Mouse (Mus musculus) MEL (cell line): ENCODE data around the gene Pcdh19. TPM values are rescaled to one million over a fixed set of nuclear protein-coding genes. Genes with fewer than 3 reads are reported as not detected.

Experiments
- DNase-seq: peaks from one replicate; pipeline ENCODE4 v3.0.0; 2011; ENCODE audit warnings: low read depth, low spot score
- H3K27ac ChIP-seq: 2 replicates; pipeline ENCODE4 v1.5.1; 2012; ENCODE audit warnings: low read depth, mild to moderate bottlenecking, control low read depth, low read length, moderate library complexity; ENCODE audit not compliant: control insufficient read depth
- H3K27me3 ChIP-seq, 2 experiments: fragments of 150-350 bp in 1 of 2; sonication (generic) in 1 of 2; 2 replicates each; pipeline ENCODE4 v1.6.1; 2012; ENCODE audit warnings: low read length in 2 of 2, mild to moderate bottlenecking in 2 of 2, improper control_type of control experiment in 1 of 2, moderate library complexity in 1 of 2; ENCODE audit not compliant: insufficient read depth in 2 of 2, control insufficient read depth in 1 of 2
- H3K36me3 ChIP-seq, 2 experiments: 2 replicates each; pipeline ENCODE4 v1.6.1; 2012 to 2014; ENCODE audit warnings: low read length in 2 of 2, improper control_type of control experiment in 1 of 2, inconsistent platforms in 1 of 2, mild to moderate bottlenecking in 1 of 2; ENCODE audit not compliant: insufficient read depth in 2 of 2, control insufficient read depth in 1 of 2
- H3K4me1 ChIP-seq, 2 experiments: fragments of 150-350 bp in 1 of 2; sonication (generic) in 1 of 2; 2 replicates each; pipeline ENCODE4 v1.6.1; 2012; ENCODE audit warnings: low read length in 2 of 2, improper control_type of control experiment in 1 of 2, mild to moderate bottlenecking in 1 of 2; ENCODE audit not compliant: insufficient read depth in 2 of 2, control insufficient read depth in 1 of 2
- H3K4me3 ChIP-seq, 2 experiments: fragments of 150-350 bp in 1 of 2; sonication (generic) in 1 of 2; 2 replicates each; pipeline ENCODE4 v1.5.1; 2012; ENCODE audit warnings: low read depth in 2 of 2, low read length in 2 of 2, mild to moderate bottlenecking in 2 of 2, moderate library complexity in 2 of 2, control low read depth in 1 of 2, improper control_type of control experiment in 1 of 2; ENCODE audit not compliant: control insufficient read depth in 1 of 2, insufficient read depth in 1 of 2
- H3K79me2 ChIP-seq: 2 replicates; pipeline ENCODE4 v1.6.1; 2012; ENCODE audit warnings: mild to moderate bottlenecking, low read length, moderate library complexity; ENCODE audit not compliant: control insufficient read depth, poor library complexity, insufficient read depth
- H3K9ac ChIP-seq: 2 replicates; pipeline ENCODE4 v1.6.1; 2012; ENCODE audit warnings: low read depth, mild to moderate bottlenecking, control low read depth, low read length, moderate library complexity; ENCODE audit not compliant: control insufficient read depth, poor library complexity, severe bottlenecking
- H3K9me3 ChIP-seq: fragments of 150-350 bp; sonication (generic); replicated peaks from 2 replicates; pipeline ENCODE4 v1.6.1; 2012; ENCODE audit warnings: mild to moderate bottlenecking, low read length, improper control_type of control experiment, moderate library complexity; ENCODE audit not compliant: insufficient read depth
- CHD1 ChIP-seq: IDR thresholded peaks from 2 replicates; pipeline ENCODE4 v1.6.1; 2012; ENCODE audit warnings: low read depth, mild to moderate bottlenecking, inconsistent platforms, low read length, improper control_type of control experiment
- EP300 ChIP-seq, 2 experiments: IDR thresholded peaks; 2 replicates each; pipeline ENCODE4 v1.6.1; 2011; ENCODE audit warnings: improper control_type of control experiment in 2 of 2, low read length in 2 of 2, low read depth in 1 of 2, mild to moderate bottlenecking in 1 of 2
- ETS1 ChIP-seq: IDR thresholded peaks from 2 replicates; pipeline ENCODE4 v1.6.1; 2012; ENCODE audit warnings: low read depth, mild to moderate bottlenecking, inconsistent platforms, low read length, improper control_type of control experiment, moderate library complexity
- KAT2A ChIP-seq: conservative IDR thresholded peaks from 2 replicates; pipeline ENCODE4 v1.6.1; 2012; ENCODE audit warnings: low read depth, low read length, improper control_type of control experiment, inconsistent platforms
- MAX ChIP-seq: IDR thresholded peaks from 2 replicates; pipeline ENCODE4 v1.6.1; 2011; ENCODE audit warnings: low read length, improper control_type of control experiment
- MYB ChIP-seq: IDR thresholded peaks from 2 replicates; pipeline ENCODE4 v1.6.1; 2011; ENCODE audit warnings: mild to moderate bottlenecking, low read depth, low read length, improper control_type of control experiment
- MYC ChIP-seq: IDR thresholded peaks from 2 replicates; pipeline ENCODE4 v1.6.1; 2011; ENCODE audit warnings: low read depth, mild to moderate bottlenecking, low read length, improper control_type of control experiment, moderate library complexity
- NRF1 ChIP-seq: IDR thresholded peaks from 2 replicates; pipeline ENCODE4 v1.6.1; 2014; ENCODE audit warnings: low read depth, mild to moderate bottlenecking, inconsistent platforms, low read length, improper control_type of control experiment, moderate library complexity; ENCODE audit not compliant: poor library complexity, insufficient read depth, severe bottlenecking
- RAD21 ChIP-seq: IDR thresholded peaks from 2 replicates; pipeline ENCODE4 v1.6.1; 2011; ENCODE audit warnings: mild to moderate bottlenecking, low read depth, low read length, improper control_type of control experiment
- RCOR1 ChIP-seq: IDR thresholded peaks from 2 replicates; pipeline ENCODE4 v1.6.1; 2012; ENCODE audit warnings: low read depth, mild to moderate bottlenecking, inconsistent platforms, low read length, improper control_type of control experiment
- SIN3A ChIP-seq: IDR thresholded peaks from 2 replicates; pipeline ENCODE4 v1.6.1; 2012; ENCODE audit warnings: low read length, improper control_type of control experiment, inconsistent platforms
- TAL1 ChIP-seq: IDR thresholded peaks from 2 replicates; pipeline ENCODE4 v1.6.1; 2012; ENCODE audit warnings: mild to moderate bottlenecking, inconsistent platforms, low read length, moderate library complexity, mixed read lengths
- TBP ChIP-seq: IDR thresholded peaks from 2 replicates; pipeline ENCODE4 v1.8.0; 2011; ENCODE audit warnings: low read depth, low read length, improper control_type of control experiment
- TCF12 ChIP-seq: IDR thresholded peaks from 2 replicates; pipeline ENCODE4 v1.6.1; 2014; ENCODE audit warnings: low read depth, mild to moderate bottlenecking, inconsistent platforms, low read length, improper control_type of control experiment, moderate library complexity
- USF1 ChIP-seq: IDR thresholded peaks from 2 replicates; pipeline ENCODE4 v1.6.1; 2014; ENCODE audit warnings: low read depth, mild to moderate bottlenecking, inconsistent platforms, low read length, improper control_type of control experiment, moderate library complexity
- ZC3H11A ChIP-seq: IDR thresholded peaks from 2 replicates; pipeline ENCODE4 v1.6.1; 2012; ENCODE audit warnings: low read depth, mild to moderate bottlenecking, inconsistent platforms, low read length, improper control_type of control experiment
- ZKSCAN1 ChIP-seq: IDR thresholded peaks from 2 replicates; pipeline ENCODE4 v1.6.1; 2012; ENCODE audit warnings: low read depth, mild to moderate bottlenecking, inconsistent platforms, low read length, improper control_type of control experiment, moderate library complexity
- ZNF384 ChIP-seq: IDR thresholded peaks from 2 replicates; pipeline ENCODE4 v1.6.1; 2012; ENCODE audit warnings: low read depth, mild to moderate bottlenecking, inconsistent platforms, low read length, improper control_type of control experiment
- polyA plus RNA-seq, 2 experiments: library from polyadenylated mRNA; stranded (reverse) in 1 of 2; unstranded in 1 of 2; fragments of >175 nt in 1 of 2; fragments of >200 nt in 1 of 2; gene quantifications; 2 replicates each; pipeline versions ENCODE4 v1.2.1 to v1.2.4; 2012; ENCODE audit warnings: low replicate concordance in 2 of 2, low read depth in 1 of 2; ENCODE audit not compliant: insufficient read length in 2 of 2, insufficient read depth in 1 of 2, missing spikeins in 1 of 2
- total RNA-seq: library from RNA; depleted of rRNA; stranded (reverse); fragments of 300-350 nt; gene quantifications from 2 replicates; pipeline ENCODE4 v1.2.3, GENCODE M21; 2012

Pcdh19 gene
- total and polyA plus RNA-seq, 3 experiments, result 0.04 TPM; not detected in 2

DNA sequence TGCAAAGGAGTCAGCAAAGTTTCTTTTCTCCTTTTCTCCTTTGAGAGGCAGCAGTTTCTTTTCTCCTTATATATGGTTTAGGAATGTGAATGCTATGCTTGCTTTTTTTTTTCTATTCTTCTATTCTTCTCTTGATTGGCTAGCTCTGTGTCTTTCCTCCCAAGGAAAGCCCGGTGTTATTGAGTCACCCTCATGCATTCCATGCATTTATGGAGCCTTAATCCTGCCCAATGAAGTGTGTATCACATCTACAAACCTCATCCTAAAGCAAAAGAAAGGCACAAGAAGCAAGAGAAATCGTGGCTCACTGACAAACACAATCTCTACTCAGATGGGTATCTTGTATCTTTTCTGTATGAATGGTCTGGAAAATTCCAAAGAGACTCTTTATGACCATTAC is 41.0 kb downstream of the Pcdh19 start:
- Histone ChIP-seq H3K27ac (no peak overlapping the region), H3K79me2 (no peaks in the 10 kb centered on the region), H3K4me1 (no peaks in the 10 kb centered on the region)
- TF ChIP-seq RAD21 (no peak), SIN3A (no peak), ZC3H11A (no peak), TCF12 (no peak)
- TF ChIP-seq, all 39 proteins: peak for 0
- Histone ChIP-seq H3K27me3 (no peaks in the 10 kb centered on the region), H3K9me3 (no peaks in the 10 kb centered on the region), H3K4me3 (no peak overlapping the region), H3K9ac (no peak overlapping the region), H3K36me3 (no peaks in the 10 kb centered on the region)
- DNase-seq, result no peak

DNA sequence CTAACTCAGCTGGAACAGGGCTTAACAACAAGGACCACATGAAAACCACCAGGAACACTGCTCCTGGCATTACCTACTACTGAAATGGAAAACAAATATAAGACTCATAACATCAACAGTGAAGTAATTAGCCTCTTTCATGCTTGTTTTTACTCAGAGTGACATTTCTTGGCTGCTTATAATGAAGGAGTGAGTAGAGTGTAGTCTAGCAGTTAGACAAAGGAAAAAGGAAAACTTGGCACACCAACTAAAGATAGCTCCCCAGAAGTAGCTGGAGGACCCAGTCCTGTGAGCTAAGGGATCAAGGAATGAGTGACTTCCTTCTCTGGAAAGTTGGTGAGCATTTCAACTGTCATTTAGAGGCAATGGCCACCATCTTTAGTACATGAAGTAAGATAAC is 49.3 kb downstream of the Pcdh19 start:
- Histone ChIP-seq H3K9me3 (no peaks in the 10 kb centered on the region), H3K9ac (no peak overlapping the region), H3K79me2 (no peaks in the 10 kb centered on the region), H3K4me1 (no peaks in the 10 kb centered on the region), H3K27ac (no peak overlapping the region), H3K4me3 (no peak overlapping the region), H3K27me3 (no peaks in the 10 kb centered on the region; a peak in 1 of 4 replicates), H3K36me3 (no peaks in the 10 kb centered on the region)
- no peak for DNase-seq
- TF ChIP-seq CHD1 (no peak), MAX (no peak), ZKSCAN1 (no peak), KAT2A (no peak), TBP (no peak), ZNF384 (no peak), RCOR1 (no peak), EP300 (IDR thresholded peaks at IDR 0.05; ENCODE audit: low read depth in 1 of 2, low read length in 2 of 2) (no peak), NRF1 (no peak), ETS1 (no peak), MYB (no peak), USF1 (no peak), MYC (no peak), TAL1 (no peak)
